Mouse (Mus musculus) heart, adult 2 months (tissue): ENCODE data around the gene Trnp1. TPM values are rescaled to one million over a fixed set of nuclear protein-coding genes. Genes with fewer than 3 reads are reported as not detected.

Experiments
- DNase-seq, 2 experiments: peaks; one replicate each; pipeline ENCODE4 v3.0.0; 2021
- H3K27ac ChIP-seq: fragments of 200-600 bp; 2 replicates; pipeline ENCODE4 v1.8.1; 2022
- H3K27me3 ChIP-seq: fragments of 200-500 bp; 2 replicates; pipeline ENCODE4 v1.6.1; 2012; ENCODE audit warnings: mild to moderate bottlenecking, low read length, inconsistent platforms, mixed read lengths; ENCODE audit not compliant: control insufficient read depth, insufficient read depth
- H3K36me3 ChIP-seq: fragments of 200-500 bp; 2 replicates; pipeline ENCODE4 v1.6.1; 2012; ENCODE audit warnings: low read length, inconsistent platforms; ENCODE audit not compliant: control insufficient read depth, insufficient read depth
- H3K4me1 ChIP-seq: fragments of 200-500 bp; 2 replicates; pipeline ENCODE4 v1.6.1; 2011; ENCODE audit warnings: low read length; ENCODE audit not compliant: control insufficient read depth, insufficient read depth
- H3K4me3 ChIP-seq: fragments of 200-600 bp; 2 replicates; pipeline ENCODE4 v1.8.1; 2022
- H3K79me2 ChIP-seq: fragments of 200-500 bp; replicated peaks from 2 replicates; pipeline ENCODE4 v1.6.1; 2012; ENCODE audit warnings: mild to moderate bottlenecking, inconsistent platforms, low read length, moderate library complexity, mixed read lengths; ENCODE audit not compliant: control insufficient read depth, insufficient read depth
- H3K9ac ChIP-seq: fragments of 200-500 bp; 2 replicates; pipeline ENCODE4 v1.6.1; 2012; ENCODE audit warnings: low read depth, mild to moderate bottlenecking, control low read depth, inconsistent platforms, low read length, mixed read lengths
- CTCF ChIP-seq: fragments of 200-600 bp; IDR thresholded peaks from 2 replicates; pipeline ENCODE4 v1.8.1; 2022; ENCODE audit warnings: antibody characterized with exemption, mild to moderate bottlenecking, moderate library complexity
- EP300 ChIP-seq: fragments of 200-500 bp; IDR thresholded peaks from 2 replicates; pipeline ENCODE4 v1.6.1; 2011; ENCODE audit warnings: low read depth, low read length, control low read depth; ENCODE audit not compliant: insufficient read depth
- POLR2A ChIP-seq: fragments of 200-500 bp; IDR thresholded peaks from 2 replicates; pipeline ENCODE4 v1.6.1; 2011; ENCODE audit warnings: mild to moderate bottlenecking, low read depth, low read length, control low read depth; ENCODE audit not compliant: insufficient read depth
- WGBS: fragments of 180-500 bp; shearing (Covaris S2); methylation state at CpG from one replicate; pipeline ENCODE4 v1.1.7; 2018; 5-methylcytosine and 5-hydroxymethylcytosine counted together
- intact Hi-C: fragments of 180-260 bp; cut with DNase I; formaldehyde crosslinking; loops from one replicate; pipeline ENCODE4 v1.15.1; 2025
- long read RNA-seq: library from polyadenylated mRNA; stranded (forward); transcript quantifications from one replicate; pipeline ENCODE4 v2.0.0, GENCODE M21; 2021
- polyA plus RNA-seq: library from polyadenylated mRNA; depleted of rRNA; stranded (reverse); fragments of >200 nt; gene quantifications from 2 replicates; pipeline ENCODE4 v1.2.3, GENCODE M21; 2012; rRNA removed
- total RNA-seq, 2 experiments: library from RNA; stranded (reverse); gene quantifications; 2 replicates each; pipeline ENCODE4 v1.2.3; 2021

The Trnp1 gene
- total RNA-seq: 1 to 10 TPM; 2.0 to 2.1 TPM
- 2.3 and 2.4 TPM in 2 replicates for polyA plus RNA-seq
- long read RNA-seq, partial matches to known transcripts: 0 of 2 reads
- long read RNA-seq, other reads (novel, unspliced or antisense): 1 of 2 reads

- no peak for TF ChIP-seq EP300
- TF ChIP-seq CTCF: no peak
- no peak for TF ChIP-seq POLR2A
- H3K27ac ChIP-seq: no peak within 1 kb of the TSS
- no peaks in the 10 kb centered on the region for H3K36me3 ChIP-seq
- H3K4me1 ChIP-seq: peaks cover 1% of the 10 kb centered on the region
- H3K9ac ChIP-seq: peak within 1 kb of the TSS; percentile 64
- H3K4me3 ChIP-seq: peak within 1 kb of the TSS; percentile 57
- H3K27me3 ChIP-seq: peaks cover 7% of the 10 kb centered on the region; the same call in 1 of the 2 replicates
- intact Hi-C loops: loop anchor here (5.0 kb wide), 1 partner anchor 41 kb away; no protein-coding TSS in a partner anchor
- peak; percentile 71 to 73 for DNase-seq
- WGBS: under 1% methylated on average over 52 of the region's 53 CpGs
- H3K79me2 ChIP-seq: no peaks in the 10 kb centered on the region
Measured at GRCm38 (mm10) chr4:133498160-133498724, at the start of gene Trnp1. TSS of gene Trnp1 (minus strand) at chr4:133498550.

GRCm38 (mm10) chr4:133545272-133546231 is 47.2 kb upstream of the Trnp1 start, which contains the start of gene Nudc:
TSS of gene Nudc (minus strand) at chr4:133545996.
- H3K9ac ChIP-seq: peak within 1 kb of the TSS; percentile 99
- WGBS: under 1% methylated on average over 67 of the region's 77 CpGs
- intact Hi-C loops: no loop called here
- H3K79me2 ChIP-seq: peaks cover 9% of the 10 kb centered on the region
- DNase-seq: peak; percentile 94 to 98
- TF ChIP-seq CTCF: no peak
- peak; percentile 76 for TF ChIP-seq POLR2A
- TF ChIP-seq EP300: 0 out of 2 replicates have a peak, but pooled peaks have one; percentile 37
- H3K4me3 ChIP-seq: peak within 1 kb of the TSS; percentile 98
- peak within 1 kb of the TSS; percentile 86 for H3K27ac ChIP-seq
- no peaks in the 10 kb centered on the region for H3K27me3 ChIP-seq
- peaks cover 2% of the 10 kb centered on the region; the same call in 1 of the 2 replicates for H3K4me1 ChIP-seq
- no peaks in the 10 kb centered on the region; the same call in 1 of the 2 replicates for H3K36me3 ChIP-seq

GRCm38 (mm10) chr4:133536652-133537051 is 38.3 kb upstream of the Trnp1 start:
- Histone ChIP-seq H3K9ac (no peak overlapping the region), H3K27me3 (no peaks in the 10 kb centered on the region), H3K4me3 (no peak overlapping the region), H3K4me1 (no peaks in the 10 kb centered on the region), H3K79me2 (no peaks in the 10 kb centered on the region; the same call in 1 of the 2 replicates), H3K36me3 (no peaks in the 10 kb centered on the region), H3K27ac (no peak overlapping the region)
- TF ChIP-seq POLR2A (no peak), EP300 (no peak), CTCF (no peak)
- no peak for DNase-seq
- intact Hi-C loops: no loop called here
- WGBS: 85% methylated on average over 5 of the region's 5 CpGs

- Histone ChIP-seq H3K4me1 (no peaks in the 10 kb centered on the region), H3K36me3 (no peaks in the 10 kb centered on the region), H3K27me3 (no peaks in the 10 kb centered on the region), H3K4me3 (no peak overlapping the region), H3K27ac (no peak overlapping the region), H3K9ac (no peak overlapping the region), H3K79me2 (no peaks in the 10 kb centered on the region; the same call in 1 of the 2 replicates)
- 71% methylated on average over 3 of the region's 3 CpGs for WGBS
- no peak for TF ChIP-seq CTCF
- TF ChIP-seq EP300: no peak
- no peak for TF ChIP-seq POLR2A
- intact Hi-C loops: no loop called here
- DNase-seq: no peak
Measured at GRCm38 (mm10) chr4:133536081-133536480, 37.7 kb upstream of the Trnp1 start.

GRCm38 (mm10) chr4:133532777-133533176 is 34.4 kb upstream of the Trnp1 start:
- no peak for TF ChIP-seq CTCF
- TF ChIP-seq EP300: no peak
- no peak for TF ChIP-seq POLR2A
- H3K79me2 ChIP-seq: no peaks in the 10 kb centered on the region
- H3K27me3 ChIP-seq: no peaks in the 10 kb centered on the region
- intact Hi-C loops: no loop called here
- H3K9ac ChIP-seq: no peak overlapping the region
- no peaks in the 10 kb centered on the region for H3K4me1 ChIP-seq
- no peaks in the 10 kb centered on the region for H3K36me3 ChIP-seq
- 84% methylated on average over 3 of the region's 3 CpGs for WGBS
- H3K27ac ChIP-seq: no peak overlapping the region
- no peak overlapping the region for H3K4me3 ChIP-seq
- DNase-seq: no peak
